Mouse (Mus musculus): Measurements from ENCODE around the gene Prkca. TPM values are rescaled to one million over a fixed set of nuclear protein-coding genes. Genes with fewer than 3 reads are reported as not detected.

Gene Prkca
- polyA plus RNA-seq, 1 experiment from 2014 or later, result 7.2 TPM

- WGBS, result 84% methylated on average over 13 of the region's 13 CpGs
- no peak for ATAC-seq (replicated peaks)
- Histone ChIP-seq H3K27me3 (replicated peaks) (no peaks in the 10 kb centered on the region), H3K4me1 (peaks cover 30% of the 10 kb centered on the region), H3K9ac (no peak overlapping the region), H3K36me3 (replicated peaks) (no peaks in the 10 kb centered on the region), H3K4me2 (no peak overlapping the region), H3K4me3 (no peak overlapping the region), H3K9me3 (no peaks in the 10 kb centered on the region), H3K27ac (0 out of 2 replicates have a peak overlapping the region, but pooled peaks have one; percentile 9)
Measured at GRCm38 (mm10) chr11:108221124-108221835, 122.4 kb downstream of the Prkca start.

DNA sequence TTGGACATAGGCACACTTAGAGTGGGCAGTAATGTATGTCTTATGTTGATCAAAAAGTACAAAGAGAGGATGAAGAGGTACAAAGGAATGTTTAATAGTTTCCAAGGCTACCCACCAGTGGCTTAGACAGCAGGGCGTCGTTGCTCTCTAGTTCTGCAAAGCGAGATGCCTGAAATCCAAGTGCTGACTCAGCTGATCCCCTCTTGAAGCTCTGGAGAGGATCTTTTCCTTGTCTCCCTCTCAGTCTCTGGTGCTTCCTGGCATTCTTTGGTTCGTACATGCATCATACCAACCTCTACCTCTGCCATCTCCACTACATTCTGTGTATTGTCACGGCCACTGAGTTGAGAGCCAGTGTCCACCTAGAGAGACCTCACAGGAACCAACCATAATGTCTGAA, 123.1 kb downstream of the Prkca start:
- WGBS, result 79% methylated on average over 5 of the region's 5 CpGs
- H3K4me3 ChIP-seq, result no peak overlapping the region
- no peaks in the 10 kb centered on the region for H3K9me3 ChIP-seq
- no peak overlapping the region for H3K27ac ChIP-seq
- H3K36me3 ChIP-seq (replicated peaks), result no peaks in the 10 kb centered on the region
- H3K4me2 ChIP-seq, result no peak overlapping the region
- H3K4me1 ChIP-seq, result peaks cover 32% of the 10 kb centered on the region
- H3K9ac ChIP-seq, result no peak overlapping the region
- no peak for ATAC-seq (replicated peaks)
- no peaks in the 10 kb centered on the region for H3K27me3 ChIP-seq (replicated peaks)

- Histone ChIP-seq H3K4me2 (no peak overlapping the region), H3K27me3 (replicated peaks) (no peaks in the 10 kb centered on the region), H3K4me3 (no peak overlapping the region), H3K27ac (no peak overlapping the region), H3K9ac (no peak overlapping the region), H3K9me3 (no peaks in the 10 kb centered on the region), H3K4me1 (peaks cover 17% of the 10 kb centered on the region; the same call in 1 of the 2 replicates), H3K36me3 (replicated peaks) (no peaks in the 10 kb centered on the region)
- ATAC-seq (replicated peaks), result no peak
- 59% methylated on average over 8 of the region's 8 CpGs for WGBS
Measured at GRCm38 (mm10) chr11:108217043-108217442, 126.7 kb downstream of the Prkca start.

DNA sequence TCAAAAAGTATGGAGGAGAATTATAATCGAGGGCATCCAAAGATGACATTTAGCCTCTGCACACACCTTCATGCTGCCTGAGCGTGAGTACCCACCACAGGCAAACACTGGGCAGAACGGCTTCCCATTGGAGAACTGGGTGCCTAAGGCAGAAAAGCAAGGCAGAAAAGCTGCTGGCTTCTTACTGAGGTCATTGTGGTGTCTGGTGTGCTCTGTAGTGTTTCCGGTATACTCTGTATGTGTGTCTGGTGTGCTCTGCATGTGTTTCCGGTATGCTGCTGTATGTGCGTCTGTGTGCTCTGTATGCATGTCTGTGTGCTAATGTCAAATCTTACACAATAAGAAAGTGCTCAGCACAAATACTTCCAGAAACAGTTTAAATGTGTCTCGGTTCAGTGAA, 127.7 kb downstream of the Prkca start:
- Histone ChIP-seq H3K4me1 (peaks cover 17% of the 10 kb centered on the region; the same call in 1 of the 2 replicates), H3K4me2 (no peak overlapping the region), H3K9me3 (no peaks in the 10 kb centered on the region), H3K9ac (no peak overlapping the region), H3K4me3 (no peak overlapping the region), H3K36me3 (replicated peaks) (no peaks in the 10 kb centered on the region), H3K27me3 (replicated peaks) (no peaks in the 10 kb centered on the region), H3K27ac (no peak overlapping the region)
- no peak for ATAC-seq (replicated peaks)
- 67% methylated on average over 7 of the region's 7 CpGs for WGBS

- no peak; the same call in 1 of the 2 replicates for ATAC-seq (replicated peaks)
- Histone ChIP-seq H3K27ac (no peak overlapping the region), H3K36me3 (replicated peaks) (no peaks in the 10 kb centered on the region), H3K9ac (no peak overlapping the region), H3K9me3 (no peaks in the 10 kb centered on the region), H3K4me2 (no peak overlapping the region), H3K4me1 (peaks cover 17% of the 10 kb centered on the region; the same call in 1 of the 2 replicates), H3K4me3 (no peak overlapping the region), H3K27me3 (replicated peaks) (no peaks in the 10 kb centered on the region)
- 60% methylated on average over 8 of the region's 8 CpGs for WGBS
Measured at GRCm38 (mm10) chr11:108215466-108215865, 128.3 kb downstream of the Prkca start.

- ATAC-seq (replicated peaks), result no peak
- Histone ChIP-seq H3K27me3 (replicated peaks) (no peaks in the 10 kb centered on the region), H3K4me2 (no peak overlapping the region), H3K36me3 (replicated peaks) (no peaks in the 10 kb centered on the region), H3K9me3 (no peaks in the 10 kb centered on the region), H3K4me1 (peaks cover 17% of the 10 kb centered on the region; the same call in 1 of the 2 replicates), H3K27ac (no peak overlapping the region), H3K4me3 (no peak overlapping the region), H3K9ac (no peak overlapping the region)
- WGBS, result 87% methylated on average over 11 of the region's 11 CpGs
Measured at GRCm38 (mm10) chr11:108214521-108215223, 129.1 kb downstream of the Prkca start.

GRCm38 (mm10) chr11:108213783-108214182, 129.9 kb downstream of the Prkca start:
- ATAC-seq (replicated peaks), result no peak
- Histone ChIP-seq H3K9me3 (no peaks in the 10 kb centered on the region), H3K4me1 (peaks cover 17% of the 10 kb centered on the region; the same call in 1 of the 2 replicates), H3K4me2 (no peak overlapping the region), H3K4me3 (no peak overlapping the region), H3K27me3 (replicated peaks) (no peaks in the 10 kb centered on the region), H3K36me3 (replicated peaks) (no peaks in the 10 kb centered on the region), H3K9ac (no peak overlapping the region), H3K27ac (no peak overlapping the region)
- 93% methylated on average over 10 of the region's 10 CpGs for WGBS

DNA sequence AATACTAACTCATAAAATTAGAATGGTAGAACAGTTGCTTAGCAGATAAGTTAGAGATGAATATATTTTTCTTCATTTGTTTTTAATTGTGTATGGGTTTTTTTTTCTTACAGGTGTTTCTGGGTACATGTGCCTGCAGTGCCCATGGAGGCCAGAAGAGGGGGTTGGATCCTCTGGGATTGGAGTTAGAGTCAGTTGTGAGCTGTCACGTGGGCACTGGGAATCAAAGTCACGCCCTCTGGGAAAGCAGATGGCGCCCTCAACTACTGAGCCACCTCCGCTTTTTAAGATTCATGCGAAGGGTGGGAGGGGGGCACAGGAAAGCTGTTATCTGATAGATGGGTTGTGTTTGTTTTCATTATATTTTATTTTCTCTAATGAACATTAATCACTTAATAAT, 131.1 kb downstream of the Prkca start:
- peaks cover 17% of the 10 kb centered on the region; the same call in 1 of the 2 replicates for H3K4me1 ChIP-seq
- WGBS, result 84% methylated on average over 5 of the region's 5 CpGs
- H3K9me3 ChIP-seq, result no peaks in the 10 kb centered on the region

GRCm38 (mm10) chr11:108212030-108212429, 131.7 kb downstream of the Prkca start:
- Histone ChIP-seq H3K4me1 (peaks cover 16% of the 10 kb centered on the region; the same call in 1 of the 2 replicates), H3K9ac (no peak overlapping the region), H3K4me3 (no peak overlapping the region), H3K4me2 (no peak overlapping the region), H3K27ac (no peak overlapping the region), H3K27me3 (replicated peaks) (no peaks in the 10 kb centered on the region), H3K9me3 (no peaks in the 10 kb centered on the region), H3K36me3 (replicated peaks) (no peaks in the 10 kb centered on the region)
- 93% methylated on average over 6 of the region's 6 CpGs for whole genome bisulfite sequencing
- no peak for ATAC-seq (replicated peaks)

More for the DNA sequence above, 131.1 kb downstream of the Prkca start:
- H3K4me3 ChIP-seq, result no peak overlapping the region
- no peak overlapping the region for H3K27ac ChIP-seq
- no peak for ATAC-seq (replicated peaks)
- H3K4me2 ChIP-seq, result no peak overlapping the region
- H3K36me3 ChIP-seq (replicated peaks), result no peaks in the 10 kb centered on the region
- no peaks in the 10 kb centered on the region for H3K27me3 ChIP-seq (replicated peaks)
- no peak overlapping the region for H3K9ac ChIP-seq

GRCm38 (mm10) chr11:108210749-108211148, 133.0 kb downstream of the Prkca start:
- no peak for ATAC-seq (replicated peaks)
- no peaks in the 10 kb centered on the region for H3K27me3 ChIP-seq (replicated peaks)

DNA sequence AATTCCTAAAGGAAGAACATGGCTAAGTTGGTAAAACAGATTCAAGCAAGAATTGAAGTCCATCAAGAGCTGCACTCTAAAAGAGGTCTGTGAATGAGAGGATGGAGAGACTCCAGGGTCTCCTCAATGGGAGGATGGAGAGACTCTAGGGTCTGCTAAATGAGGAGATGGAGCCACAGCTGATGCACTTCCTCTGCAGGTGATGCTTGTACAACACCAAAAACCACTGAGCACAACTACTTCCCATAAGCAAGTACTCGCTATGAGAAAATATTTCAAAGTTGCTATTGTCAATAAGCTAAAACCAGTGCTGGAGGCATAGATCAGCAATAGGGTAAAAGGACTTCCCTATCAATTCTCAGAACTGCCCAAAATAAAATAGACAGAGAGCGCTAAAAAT, 137.1 kb downstream of the Prkca start:
- H3K36me3 ChIP-seq (replicated peaks), result no peaks in the 10 kb centered on the region
- no peak overlapping the region for H3K9ac ChIP-seq
- ATAC-seq (replicated peaks), result no peak
- H3K4me1 ChIP-seq, result peaks cover 23% of the 10 kb centered on the region
- H3K27me3 ChIP-seq (replicated peaks), result no peaks in the 10 kb centered on the region
- 98% methylated on average over 2 of the region's 2 CpGs for WGBS
- H3K4me3 ChIP-seq, result no peak overlapping the region
- H3K27ac ChIP-seq, result no peak overlapping the region
- no peaks in the 10 kb centered on the region for H3K9me3 ChIP-seq
- no peak overlapping the region for H3K4me2 ChIP-seq

More at GRCm38 (mm10) chr11:108210749-108211148, 133.0 kb downstream of the Prkca start:
- H3K4me3 ChIP-seq, result no peak overlapping the region
- WGBS, result 91% methylated on average over 7 of the region's 7 CpGs
- no peaks in the 10 kb centered on the region for H3K36me3 ChIP-seq (replicated peaks)
- H3K9ac ChIP-seq, result no peak overlapping the region
- no peak overlapping the region for H3K27ac ChIP-seq
- no peak overlapping the region for H3K4me2 ChIP-seq
- no peaks in the 10 kb centered on the region for H3K9me3 ChIP-seq
- peaks cover 5% of the 10 kb centered on the region; the same call in 1 of the 2 replicates for H3K4me1 ChIP-seq

DNA sequence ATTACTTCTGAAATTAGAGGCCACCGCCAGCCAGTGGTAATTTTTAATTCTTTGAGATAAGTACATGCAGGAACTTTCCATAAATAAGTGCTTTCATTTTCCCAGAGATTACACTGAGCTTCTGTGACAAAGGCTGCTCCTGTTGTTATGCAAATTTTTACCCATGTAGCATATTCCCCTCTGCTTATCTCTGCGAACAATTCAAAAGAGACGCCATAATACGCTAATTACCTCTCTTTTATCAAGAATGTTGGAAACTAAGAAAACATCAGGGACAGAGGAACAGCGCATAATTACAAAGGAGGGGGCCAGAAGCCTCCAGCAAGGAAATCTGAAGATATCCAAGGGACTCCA, 138.9 kb downstream of the Prkca start:
- ATAC-seq (replicated peaks), result peak; percentile 63; the same call in 1 of the 2 replicates
- H3K9ac ChIP-seq, result no peak overlapping the region
- no peak overlapping the region for H3K4me2 ChIP-seq
- H3K27me3 ChIP-seq (replicated peaks), result no peaks in the 10 kb centered on the region
- H3K27ac ChIP-seq, result no peak overlapping the region
- H3K4me1 ChIP-seq, result peaks cover 25% of the 10 kb centered on the region
- H3K4me3 ChIP-seq, result no peak overlapping the region
- H3K9me3 ChIP-seq, result no peaks in the 10 kb centered on the region
- WGBS, result 13% methylated on average over 5 of the region's 5 CpGs
- H3K36me3 ChIP-seq (replicated peaks), result no peaks in the 10 kb centered on the region
